Mouse (Mus musculus) heart, postnatal 4 days (tissue): ENCODE results near the gene Mindy1. TPM values are rescaled to one million over a fixed set of nuclear protein-coding genes. Genes with fewer than 3 reads are reported as not detected.

ENCODE experiments used
- DNase-seq: peaks from one replicate; pipeline ENCODE4 v3.0.0; 2021
- total RNA-seq, 2 experiments: library from RNA; stranded (reverse); gene quantifications; 2 replicates each; pipeline ENCODE4 v1.2.3; 2021

The Mindy1 gene
- total RNA-seq, 2 experiments from 2014 or later = 23.1 to 28.0 TPM

DNA sequence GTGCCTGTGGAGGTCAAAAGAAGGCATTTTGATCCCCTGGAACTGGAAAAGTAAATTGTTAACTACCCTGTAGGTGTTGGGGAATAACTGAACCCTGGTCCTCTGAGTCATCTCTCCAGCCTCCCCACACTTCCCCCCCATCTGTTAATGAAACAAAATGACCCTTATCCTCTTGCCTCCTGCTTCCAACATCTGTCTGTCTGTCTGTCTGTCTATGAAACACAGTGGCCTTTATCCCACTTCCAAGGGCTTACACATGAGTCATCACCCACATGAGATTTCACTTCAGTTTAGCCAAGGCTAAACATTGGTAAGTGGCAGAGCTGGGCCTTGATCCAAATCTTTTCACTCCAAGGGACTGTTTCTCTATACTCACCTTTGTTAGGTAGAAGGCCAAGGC is 13.3 kb upstream of the Mindy1 start:
- no peak for DNase-seq

DNA sequence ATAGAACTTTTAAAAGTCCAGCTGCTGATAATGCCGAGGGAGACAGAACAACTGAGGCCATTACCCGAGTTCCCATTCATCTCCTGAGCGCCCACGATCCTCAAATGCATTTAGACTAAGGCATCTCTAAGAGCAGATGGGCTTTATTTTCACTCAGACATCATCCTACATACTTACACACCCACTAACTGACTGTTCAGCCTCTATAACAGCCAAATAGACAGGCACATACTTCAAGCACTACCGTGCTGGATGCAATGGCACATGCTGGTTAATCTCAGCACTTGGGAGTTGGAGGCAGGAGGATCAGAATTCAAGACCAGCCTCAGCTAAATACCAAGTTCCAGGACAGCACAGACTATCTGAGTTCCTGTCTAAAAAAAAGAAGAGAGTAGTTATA is 11.4 kb upstream of the Mindy1 start:
- no peak for DNase-seq

DNA sequence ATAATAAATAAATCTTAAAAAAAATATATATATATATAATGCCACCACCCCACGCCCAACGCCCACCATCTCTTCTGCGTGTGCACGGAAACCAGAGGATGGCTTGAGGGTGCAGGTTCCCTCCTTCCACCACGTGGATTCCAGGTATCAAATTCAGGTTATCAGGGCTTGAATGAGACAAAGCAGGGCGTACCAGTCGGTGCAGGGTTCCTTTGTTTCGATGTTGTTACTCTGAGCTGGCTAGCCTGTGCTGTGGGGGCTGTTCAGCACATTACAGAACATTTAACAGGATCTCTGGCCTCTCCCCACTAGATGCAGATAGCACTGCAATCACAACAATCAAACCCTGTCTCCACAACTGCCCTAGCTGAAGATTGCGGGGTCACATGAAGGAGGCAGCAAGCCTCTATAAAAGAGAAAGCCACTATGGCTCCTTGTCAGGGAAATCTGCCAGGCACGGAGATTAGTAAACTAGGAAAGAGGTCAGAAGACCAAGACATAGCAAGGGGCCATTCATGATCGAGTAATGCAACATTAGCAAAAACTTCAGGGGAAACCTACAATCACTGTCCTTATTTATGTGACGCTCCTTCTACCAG is 10.3 kb upstream of the Mindy1 start:
- DNase-seq = no peak

DNA sequence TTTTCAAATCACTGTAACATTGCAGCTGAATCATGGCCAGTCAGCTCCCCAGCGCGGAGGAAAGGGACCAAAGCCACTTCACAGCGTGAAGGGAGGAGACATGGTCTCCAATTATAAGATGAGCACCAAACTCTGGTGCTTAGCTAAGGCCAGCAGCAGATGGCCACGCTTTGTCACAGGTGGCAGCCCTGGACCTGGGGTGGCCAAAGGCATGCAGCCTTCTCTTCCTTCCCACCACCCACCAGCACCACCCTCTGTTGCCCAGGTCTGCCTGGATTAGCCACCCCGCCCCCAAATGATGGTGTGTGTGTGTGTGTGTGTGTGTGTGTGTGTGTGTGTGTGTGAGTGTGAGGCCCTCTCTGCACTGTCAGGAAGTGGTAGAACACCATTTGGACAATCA is 7.7 kb upstream of the Mindy1 start:
- no peak for DNase-seq

DNA sequence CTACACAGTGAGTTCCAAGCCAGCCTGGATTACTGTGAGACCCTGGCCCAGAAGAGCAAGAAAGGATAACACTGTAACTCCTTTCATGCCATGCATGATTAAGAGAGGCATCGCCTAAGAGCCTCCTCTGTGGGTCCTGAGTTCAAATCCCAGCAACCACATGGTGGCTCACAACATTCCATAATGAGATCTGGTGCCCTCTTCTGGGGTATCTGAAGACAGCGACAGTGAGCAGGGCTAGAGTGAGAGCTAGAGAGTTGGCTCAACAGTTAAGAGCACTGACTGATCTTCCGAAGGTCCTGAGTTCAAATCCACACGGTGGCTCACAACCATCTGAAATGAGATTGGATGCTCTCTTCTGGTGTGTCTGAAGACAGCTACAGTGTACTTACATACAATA is 6.7 kb upstream of the Mindy1 start:
- no peak for DNase-seq

DNA sequence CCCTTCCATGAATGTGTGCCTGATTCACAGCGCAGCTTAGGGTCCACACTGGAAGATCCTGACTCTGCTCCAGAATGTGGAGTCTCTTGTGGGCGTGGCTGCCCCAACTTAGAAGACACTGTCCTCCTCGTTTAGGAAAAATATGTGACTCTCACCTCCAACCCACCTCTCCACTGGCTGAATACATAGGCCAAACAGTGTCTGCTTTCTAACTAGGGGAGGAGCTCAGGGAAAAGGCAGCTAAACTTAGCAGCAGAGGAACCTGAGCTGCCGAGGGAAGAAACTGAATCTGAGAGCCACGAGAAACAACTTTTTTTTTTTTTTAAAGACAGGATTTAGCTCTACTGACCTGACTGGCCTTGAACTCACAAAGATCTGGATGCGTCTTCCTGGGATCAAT is 6.0 kb upstream of the Mindy1 start:
- no peak for DNase-seq

DNA sequence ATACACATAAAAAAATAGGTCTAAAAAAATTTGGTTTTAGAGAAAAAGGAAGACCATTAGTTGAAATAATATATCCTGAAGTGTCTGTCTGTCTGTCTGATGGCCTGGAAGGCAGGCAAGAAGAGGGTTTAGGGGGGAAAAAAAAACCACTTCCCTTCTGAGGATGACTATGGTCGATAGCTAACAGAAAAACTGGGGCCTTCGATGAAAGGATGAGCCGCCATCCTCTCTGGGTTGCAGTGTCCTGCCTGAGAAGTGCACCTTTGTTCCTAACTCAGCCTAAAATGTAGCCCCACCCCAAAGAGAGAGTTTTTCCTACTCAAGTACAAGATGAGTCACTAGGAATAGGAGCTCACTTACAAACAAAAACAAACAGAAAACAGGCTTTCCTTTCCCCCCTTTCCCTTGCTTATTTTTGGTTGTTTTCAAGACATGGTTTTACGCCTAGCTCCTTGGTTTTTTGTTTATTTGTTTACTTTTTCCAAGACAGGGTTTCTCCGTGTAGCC is 4.7 kb upstream of the Mindy1 start:
- no peak for DNase-seq

DNA sequence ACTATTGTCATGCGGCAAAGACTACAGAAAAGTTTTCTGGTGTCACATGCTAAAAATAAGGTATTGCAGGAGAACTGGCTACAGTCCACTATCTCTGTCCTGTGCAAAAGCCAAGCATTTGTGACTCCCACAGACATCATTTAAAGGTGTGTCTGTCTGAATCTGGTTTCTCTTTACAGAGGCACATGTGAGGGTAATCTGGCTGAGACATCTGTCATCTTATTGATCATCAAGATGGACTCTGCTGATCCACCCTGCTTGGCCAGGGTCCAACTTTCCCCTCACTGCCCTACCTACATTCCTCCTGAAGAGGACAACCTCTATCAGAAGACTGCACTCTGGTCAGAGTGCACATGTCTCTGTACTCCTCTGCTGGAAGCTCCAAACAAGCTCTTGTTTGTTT is 4.0 kb upstream of the Mindy1 start:
- peak; percentile 32 for DNase-seq

DNA sequence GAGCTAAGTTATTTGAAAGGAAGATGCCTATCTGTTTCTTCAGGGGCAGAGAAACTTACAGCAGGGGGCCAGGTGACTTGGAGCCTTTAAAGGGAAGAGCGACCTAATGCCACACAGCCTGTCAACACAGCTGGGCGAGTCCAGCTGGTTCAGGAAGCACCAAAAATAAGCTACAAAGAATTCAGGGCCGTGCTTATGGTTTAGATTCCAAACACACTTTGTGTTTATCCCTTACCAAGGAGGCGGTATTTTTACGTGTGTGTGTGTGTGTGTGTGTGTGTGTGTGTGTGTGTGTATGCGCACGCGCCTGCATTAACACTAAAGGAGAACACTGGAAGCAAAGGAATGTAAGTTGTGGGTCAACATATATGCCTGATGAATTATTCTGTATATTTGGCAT is 398 bp upstream of the Mindy1 start:
- peak; percentile 20 for DNase-seq

DNA sequence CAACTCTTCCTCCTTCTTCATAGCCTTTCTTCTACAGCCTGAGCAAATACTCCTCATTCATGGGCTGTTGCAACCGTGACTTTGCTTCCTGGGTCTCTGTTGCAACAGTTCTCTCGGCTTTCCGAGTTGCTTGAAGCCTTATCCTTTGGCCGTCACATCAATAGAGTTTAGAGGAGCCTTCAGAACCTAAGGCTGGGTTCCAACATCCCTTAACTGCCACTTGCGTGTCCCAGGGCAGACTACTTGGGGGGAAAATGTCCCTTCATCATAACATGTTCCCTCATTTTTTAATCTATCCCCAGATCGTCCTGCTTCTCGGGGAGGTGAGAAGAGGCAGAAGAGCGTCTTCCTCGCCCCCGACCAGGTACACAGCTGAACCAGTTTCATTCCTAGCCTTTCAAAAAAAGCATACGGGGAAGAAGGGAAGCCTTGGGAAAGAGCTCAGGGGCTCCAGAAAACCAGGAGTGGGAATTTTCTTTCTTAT is 1.3 kb downstream of the Mindy1 start:
- peak; percentile 38 for DNase-seq

DNA sequence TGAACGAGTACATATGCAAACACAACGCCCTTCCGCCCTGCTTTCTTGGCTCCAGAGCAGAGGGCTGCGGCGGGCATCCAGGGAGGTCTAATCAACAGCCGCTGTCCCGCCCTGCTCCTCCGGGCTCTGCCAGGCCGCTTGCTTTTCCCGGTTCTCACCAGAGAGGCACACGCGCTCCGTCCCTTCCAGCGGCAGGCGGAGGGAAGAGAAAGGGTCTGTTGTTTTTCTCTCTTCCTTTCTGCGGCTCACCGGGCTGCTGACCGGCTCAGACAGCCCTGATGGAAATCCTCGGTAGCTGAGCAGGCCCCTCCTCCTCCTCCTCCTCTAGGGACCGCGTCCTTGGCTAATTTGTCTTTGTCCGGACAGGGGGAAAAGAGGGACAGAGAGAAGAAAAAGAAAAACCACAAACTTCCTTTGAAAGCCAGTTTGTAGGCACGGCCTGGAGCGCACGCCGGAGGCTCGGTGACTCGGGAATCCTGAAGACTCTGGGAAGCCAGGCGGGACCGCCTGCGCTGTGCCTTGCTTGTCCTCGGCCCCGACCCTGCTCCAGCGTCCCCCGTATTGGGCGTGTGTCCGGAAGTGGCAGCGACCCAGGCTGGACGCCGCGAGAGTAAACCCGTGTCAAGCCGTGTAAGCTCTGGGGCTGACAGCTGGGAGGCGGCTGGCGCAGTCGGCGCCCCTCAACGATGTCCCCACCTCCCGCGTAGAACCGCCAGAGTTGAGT is 1.9 kb downstream of the Mindy1 start:
- peak; percentile 89 for DNase-seq

DNA sequence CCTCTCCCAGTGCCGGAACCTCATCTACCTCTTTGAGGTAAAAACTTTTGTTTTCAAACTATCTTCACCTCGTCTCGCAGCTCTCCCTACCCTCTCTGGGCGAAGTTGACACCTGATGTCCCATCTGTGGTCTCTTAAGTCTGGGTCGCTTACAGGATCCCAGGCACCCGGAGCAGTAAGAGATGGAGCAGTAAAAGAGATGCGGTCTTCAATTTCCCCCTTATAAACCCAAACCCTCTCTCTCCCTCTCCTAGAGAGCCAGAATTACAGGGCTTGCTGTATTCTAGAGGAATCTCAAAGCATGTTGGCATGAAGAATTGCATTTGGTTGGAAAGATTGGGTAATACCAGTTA is 2.4 kb downstream of the Mindy1 start:
- no peak for DNase-seq

DNA sequence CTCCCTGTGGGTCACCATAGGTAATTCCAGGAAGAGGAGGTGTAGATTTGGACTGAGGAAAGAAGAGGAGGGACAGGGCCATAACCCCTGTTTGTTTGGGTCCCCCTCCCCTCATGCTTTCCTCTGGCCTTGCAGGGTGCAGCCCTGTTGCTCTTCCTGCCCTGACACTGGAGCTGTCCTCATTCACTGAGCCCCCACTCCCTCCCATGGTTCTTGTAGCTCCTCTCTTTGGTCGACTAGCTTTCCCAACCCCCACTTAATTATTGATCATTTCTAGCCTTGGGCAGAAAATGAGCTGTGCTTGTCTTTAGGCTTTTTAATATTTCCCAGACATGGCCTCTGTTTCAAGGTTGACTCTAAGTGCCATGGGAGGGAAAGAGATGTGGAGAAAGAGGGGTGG is 2.9 kb downstream of the Mindy1 start:
- no peak for DNase-seq

DNA sequence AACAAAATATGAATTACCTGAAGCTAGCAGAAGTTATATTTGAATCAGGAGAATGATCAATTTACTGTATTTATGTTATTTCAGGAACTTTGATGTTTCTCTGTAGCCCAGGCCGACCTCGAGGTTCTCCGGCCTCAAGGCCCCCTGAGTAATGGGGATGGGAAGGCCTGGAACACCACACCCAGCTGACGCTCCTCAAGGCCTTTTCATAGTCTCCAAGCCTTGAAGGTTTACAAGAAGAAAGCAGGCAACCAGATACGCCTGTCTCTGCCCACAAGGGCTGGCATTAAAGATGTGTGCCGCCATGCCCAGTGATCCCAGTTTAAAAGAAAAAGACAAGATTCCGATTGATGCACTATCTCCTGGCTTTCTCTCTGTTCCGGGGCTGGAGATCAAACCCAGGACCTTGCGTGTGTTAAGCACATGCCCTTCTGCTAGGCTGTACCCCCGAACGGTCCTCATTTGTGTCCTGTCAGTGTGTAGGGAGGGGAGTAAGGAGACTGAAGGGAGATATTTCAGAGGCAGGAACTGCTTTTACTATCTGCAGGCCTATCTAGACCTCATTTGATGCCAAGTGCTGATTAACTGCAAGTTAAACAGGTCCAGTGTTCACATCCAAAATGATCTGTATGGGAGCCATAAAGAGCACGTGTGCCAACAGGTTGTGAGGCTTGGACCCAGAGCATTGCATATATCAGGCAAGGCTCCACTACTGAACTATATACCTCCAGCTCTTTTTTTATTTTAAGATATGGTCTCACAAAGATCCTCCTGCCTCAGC is 3.5 kb downstream of the Mindy1 start:
- DNase-seq = no peak

DNA sequence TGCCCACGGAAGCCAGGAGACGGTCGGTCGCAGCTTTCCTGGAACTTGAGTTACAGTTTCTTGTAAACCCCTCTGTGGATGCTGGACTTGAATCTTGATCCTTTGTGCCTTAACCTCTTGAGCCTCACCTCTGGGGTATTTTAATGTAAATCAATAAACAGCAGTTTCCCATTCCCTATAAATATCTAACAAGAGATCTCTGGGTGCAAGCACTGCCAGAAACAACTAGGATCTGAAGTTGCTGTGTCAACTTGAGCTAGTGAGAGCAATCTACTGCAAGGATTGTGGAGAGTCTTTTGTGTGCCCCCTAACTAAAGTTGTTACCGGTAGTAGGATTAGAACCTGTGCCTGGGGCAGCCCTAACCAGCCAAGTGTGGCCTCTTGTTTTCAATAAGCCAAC is 4.2 kb downstream of the Mindy1 start:
- no peak for DNase-seq

DNA sequence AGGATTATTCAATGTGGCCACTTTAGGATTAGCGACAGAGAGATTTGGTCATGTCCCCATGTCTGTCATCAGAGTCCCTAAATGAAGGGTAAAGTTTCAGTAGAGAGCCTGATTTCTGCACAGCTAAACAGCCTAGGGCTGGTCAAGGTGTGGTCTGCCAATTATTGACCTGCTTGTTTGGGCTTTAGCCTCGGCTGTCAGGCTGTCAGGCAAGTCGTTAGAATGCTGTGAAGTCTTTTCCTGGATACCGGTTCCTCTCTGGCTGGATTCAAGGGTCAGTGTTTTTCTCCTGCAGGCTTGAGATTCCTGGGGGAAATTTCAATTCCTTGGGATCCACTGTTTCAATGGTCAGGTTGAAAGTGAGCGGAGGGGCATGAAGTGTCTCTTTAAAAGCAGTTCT is 4.9 kb downstream of the Mindy1 start:
- DNase-seq = no peak

DNA sequence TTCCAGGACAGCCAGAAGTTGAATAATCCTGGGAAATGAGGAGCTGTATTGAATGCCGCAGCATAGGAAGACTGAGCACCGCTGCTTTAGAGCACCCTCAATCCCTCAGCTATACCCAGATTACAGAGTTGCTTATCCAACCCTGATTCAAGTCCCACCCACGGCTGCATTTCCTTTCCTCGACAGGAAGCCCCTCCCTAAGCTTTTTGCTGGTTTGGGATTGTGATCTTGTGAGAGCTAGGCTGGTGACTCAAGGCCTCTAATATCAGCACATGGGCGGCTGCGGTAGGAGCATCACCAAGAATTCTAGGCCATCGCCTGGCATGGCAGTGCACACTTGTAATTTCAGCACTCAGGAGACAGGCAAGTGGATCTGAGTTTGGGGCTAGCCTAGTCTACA is 5.4 kb downstream of the Mindy1 start:
- peak; percentile 17 for DNase-seq

DNA sequence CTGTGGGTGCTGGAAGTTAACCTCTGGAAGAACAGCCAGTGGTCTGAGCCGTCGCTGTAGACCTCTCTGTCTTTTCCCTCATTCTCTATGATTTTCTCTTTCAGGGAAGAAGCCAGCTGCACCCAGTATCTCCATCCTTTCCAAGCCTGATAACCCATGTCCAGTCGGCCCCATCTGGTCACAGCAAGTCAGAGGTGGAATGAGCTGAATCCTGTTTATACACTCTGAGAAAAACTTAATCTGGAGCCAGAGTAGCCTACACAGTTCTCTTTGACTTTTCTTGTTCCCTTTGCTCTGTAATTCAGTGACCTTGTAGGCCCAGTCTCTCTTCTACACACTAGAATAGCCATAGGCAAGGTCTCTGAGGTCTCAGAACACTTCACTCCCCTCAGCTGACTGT is 6.4 kb downstream of the Mindy1 start:
- DNase-seq = no peak

DNA sequence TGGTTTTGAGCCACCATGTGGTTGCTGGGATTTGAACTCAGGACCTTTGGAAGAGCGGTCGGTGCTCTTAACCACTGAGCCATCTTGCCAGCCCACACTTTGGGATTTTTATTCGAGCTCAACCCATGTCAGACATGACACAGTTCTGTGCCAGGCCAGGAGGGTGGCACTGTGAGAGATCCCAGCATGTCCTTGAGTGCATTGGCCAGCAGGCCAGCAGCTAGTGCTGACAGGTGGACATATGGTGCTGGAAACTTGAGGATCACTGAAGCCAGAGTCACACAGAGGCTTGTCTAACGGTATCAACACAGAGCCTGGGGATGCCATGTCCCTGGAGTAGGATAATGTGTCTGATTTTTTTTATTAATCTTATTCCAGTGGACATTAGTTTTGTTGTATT is 8.3 kb downstream of the Mindy1 start:
- DNase-seq = no peak

DNA sequence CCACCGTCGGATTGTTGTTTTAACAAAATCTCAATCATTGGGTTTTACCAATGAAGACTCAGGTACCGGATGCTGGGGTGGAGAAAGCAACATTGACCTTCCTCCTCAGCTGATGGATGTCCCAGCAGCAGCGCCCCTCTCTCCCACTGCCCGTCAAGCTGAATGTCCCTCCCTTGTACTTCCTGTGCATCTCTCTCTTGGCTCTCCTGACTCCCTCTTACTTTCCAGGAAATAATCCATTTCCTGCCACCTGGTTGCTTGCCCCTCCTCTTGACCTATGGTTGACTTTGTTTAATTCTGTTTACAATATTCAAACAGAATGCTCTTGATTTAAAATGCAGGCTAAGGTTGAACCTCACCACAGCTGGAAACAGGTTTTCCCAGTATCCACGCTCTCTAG is 9.0 kb downstream of the Mindy1 start:
- DNase-seq = no peak

DNA sequence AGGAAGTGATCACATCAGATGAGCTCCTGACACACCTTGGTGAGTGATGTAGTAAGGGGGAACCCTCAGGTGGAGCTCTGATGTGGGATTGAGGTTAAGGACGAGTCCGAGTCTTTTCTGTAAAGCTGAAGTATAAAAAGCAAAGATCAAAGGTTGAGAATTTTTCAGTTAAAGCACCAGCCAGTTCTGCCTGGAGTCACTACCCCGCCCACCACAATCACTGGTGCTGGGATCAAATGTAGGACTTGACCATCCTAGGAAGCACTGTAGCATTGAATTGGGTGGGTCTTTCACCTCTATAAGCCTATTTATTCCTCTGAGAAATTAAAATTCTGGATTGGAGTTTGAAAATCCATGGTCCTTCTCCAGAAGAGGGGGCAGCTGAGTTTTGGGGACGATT is 9.9 kb downstream of the Mindy1 start:
- DNase-seq = no peak

DNA sequence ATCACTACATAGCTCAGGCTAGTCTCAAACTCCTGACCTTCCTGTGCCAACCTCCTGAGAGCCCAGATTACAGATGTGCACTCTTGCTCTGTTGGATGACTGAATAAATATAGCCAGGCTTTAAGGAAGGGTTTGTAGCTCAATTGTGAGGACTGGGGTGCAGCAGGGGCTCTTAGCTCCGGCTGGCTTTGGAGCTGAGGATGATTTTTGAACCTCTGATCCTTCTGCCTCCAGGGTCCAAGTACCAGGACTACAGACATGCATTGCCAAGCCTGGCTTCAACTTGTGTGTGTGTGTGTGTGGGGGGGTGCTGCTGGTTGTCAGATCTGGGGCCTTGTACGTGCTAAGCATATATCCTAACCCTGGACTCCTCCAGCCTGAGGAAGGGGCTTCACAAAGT is 11.8 kb downstream of the Mindy1 start:
- no peak for DNase-seq

DNA sequence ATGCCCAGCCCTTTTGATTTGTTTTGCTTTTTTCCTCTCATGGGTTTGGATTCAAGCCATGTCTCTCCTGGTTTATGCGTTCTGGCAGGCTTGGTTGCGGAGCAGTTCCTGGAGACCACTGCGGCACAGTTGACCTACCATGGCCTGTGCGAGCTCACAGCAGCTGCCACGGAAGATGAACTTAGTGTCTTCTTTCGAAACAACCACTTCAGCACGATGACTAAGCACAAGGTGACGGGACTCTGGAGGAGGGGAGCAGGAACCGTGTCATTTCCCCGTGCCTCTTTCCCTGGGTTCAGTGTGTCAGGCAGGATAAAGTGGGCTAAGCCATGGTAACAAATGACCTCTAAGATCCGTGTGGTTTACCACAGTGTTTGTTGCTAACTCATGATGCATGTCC is 12.4 kb downstream of the Mindy1 start:
- no peak for DNase-seq

DNA sequence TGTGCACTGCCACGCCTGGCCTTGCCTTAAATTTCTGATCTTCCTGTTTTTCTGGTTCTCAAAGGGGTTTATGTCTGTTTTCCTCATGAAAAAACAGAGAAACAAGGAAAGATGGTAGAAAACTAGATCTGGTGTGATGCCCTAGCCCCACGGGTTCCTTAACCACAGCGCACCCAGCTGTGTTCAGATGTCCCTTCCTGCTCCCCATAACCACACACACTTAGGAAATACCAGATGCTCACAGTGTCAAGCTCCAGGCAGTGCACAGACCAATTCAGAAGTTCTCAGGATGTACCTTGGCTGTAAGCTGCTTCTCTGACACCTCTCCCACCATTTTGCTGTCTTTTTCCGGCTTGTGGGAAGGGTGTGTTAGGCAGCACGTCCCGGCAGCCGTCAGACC is 13.2 kb downstream of the Mindy1 start:
- no peak for DNase-seq
